Mouse (Mus musculus): Measurements from ENCODE around the gene Tmem231.
A peak's percentile ranks its signal among the peaks of the same experiment; 100 is the strongest.
"Not testable (repeated sequence)": the region's sequence is repeated elsewhere in the genome, so short reads cannot be mapped to it uniquely, and the experiment has no call there.

Gene Tmem231

GRCm38 (mm10) chr8:111947954-111948353, 14.3 kb upstream of the Tmem231 start:
- DNase-seq = peak in 1 of 2 experiments; percentile 52

- DNase-seq = no peak
These were observed 13.5 kb upstream of the Tmem231 start for GRCm38 (mm10) chr8:111947144-111947543.

DNA sequence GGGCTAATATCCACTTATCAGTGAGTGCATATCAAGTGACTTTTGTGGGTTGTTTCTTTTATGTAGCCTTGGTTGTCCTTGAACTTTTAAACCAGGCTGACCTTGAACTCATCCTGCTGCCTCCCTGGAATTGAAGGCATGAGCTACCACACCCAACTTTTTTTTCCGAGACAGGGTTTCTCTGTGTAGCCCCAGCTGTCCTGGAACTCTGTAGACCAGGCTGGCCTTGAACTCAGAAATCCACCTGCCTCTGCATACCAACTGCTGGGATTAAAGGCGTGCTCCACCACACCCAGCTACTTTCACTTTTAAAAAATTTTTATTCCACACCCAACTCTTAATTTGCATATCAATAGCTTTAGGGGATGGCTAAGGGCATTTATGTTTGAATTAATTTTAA, 9.9 kb upstream of the Tmem231 start:
- no peak for DNase-seq

DNA sequence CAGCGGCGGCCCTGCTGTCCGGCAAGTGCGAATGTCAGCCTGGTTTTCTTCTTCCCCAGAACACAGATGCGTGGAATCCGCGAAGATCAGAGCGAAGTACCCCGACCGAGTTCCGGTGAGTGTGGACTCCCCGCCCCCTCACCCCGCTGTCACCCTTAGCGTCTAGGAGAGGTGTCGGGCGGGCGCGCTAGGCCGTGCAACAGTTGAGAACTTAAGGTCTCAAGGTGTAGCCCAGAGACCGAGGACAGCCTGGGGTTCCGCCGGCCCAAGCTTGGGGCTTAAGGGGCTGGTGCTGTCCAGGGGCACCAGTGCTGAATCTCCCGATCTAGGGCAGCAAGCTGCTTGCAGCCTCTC, 7.4 kb upstream of the Tmem231 start:
- DNase-seq = peak in 1 of 2 experiments; percentile 49

- DNase-seq = peak; percentile 98 to 99
These were observed 6.8 kb upstream of the Tmem231 start, which contains the start of gene Gabarapl2 for GRCm38 (mm10) chr8:111940171-111941100. Gene Gabarapl2, plus strand, starts transcription at chr8:111940703.

DNA sequence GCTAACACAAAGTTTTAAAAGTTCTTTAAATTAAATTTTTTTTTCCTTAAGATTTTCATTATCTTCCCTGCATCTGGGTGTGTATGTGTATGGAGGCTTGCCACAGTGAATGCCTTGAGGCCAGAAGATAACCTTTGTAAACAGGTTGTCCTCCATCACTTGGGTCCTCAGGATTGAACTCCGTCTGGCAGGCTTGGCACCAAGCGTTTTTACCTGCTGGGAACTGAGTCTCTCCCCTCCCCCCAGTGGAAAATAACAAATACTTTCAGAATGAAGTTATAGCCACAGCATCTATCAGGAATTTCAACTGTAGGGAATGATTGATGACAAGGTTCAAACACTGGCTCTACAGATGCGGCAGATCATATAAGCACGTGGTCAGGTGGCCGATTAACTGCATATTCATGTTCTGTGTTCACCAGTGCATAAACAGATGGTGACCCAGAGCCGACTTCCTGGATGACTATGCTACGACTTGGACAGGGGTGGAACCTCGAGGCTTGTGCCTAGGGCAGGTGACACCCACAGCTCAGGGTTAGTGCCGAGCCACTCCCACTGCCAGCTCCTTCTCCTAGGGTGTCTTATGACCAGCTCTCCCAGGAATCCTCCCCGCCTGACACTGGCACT, 5.9 kb upstream of the Tmem231 start:
- DNase-seq = peak; percentile 62 to 72

GRCm38 (mm10) chr8:111938076-111938985, 4.7 kb upstream of the Tmem231 start:
- not testable (repeated sequence) for DNase-seq

GRCm38 (mm10) chr8:111937184-111937583, 3.5 kb upstream of the Tmem231 start:
- no peak for DNase-seq

DNA sequence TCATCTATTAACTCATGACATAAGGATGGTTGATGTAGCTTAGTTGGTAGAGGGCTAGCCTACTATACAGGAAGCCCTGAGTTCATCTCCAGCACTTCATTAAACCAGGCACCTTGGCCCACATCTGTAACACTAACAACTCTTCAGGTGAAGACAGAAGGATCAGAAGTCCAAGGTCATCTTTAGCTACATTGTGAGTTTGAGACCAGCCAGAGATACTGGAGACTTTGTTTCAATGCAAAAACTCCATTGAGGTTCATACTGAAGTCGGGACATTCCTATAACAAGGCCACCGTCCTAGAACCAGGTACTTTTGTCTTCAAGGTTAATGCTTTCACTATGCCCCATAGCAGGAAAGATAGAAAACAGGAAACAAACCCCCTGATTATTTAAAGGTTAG, 520 bp upstream of the Tmem231 start:
- DNase-seq = no peak

DNA sequence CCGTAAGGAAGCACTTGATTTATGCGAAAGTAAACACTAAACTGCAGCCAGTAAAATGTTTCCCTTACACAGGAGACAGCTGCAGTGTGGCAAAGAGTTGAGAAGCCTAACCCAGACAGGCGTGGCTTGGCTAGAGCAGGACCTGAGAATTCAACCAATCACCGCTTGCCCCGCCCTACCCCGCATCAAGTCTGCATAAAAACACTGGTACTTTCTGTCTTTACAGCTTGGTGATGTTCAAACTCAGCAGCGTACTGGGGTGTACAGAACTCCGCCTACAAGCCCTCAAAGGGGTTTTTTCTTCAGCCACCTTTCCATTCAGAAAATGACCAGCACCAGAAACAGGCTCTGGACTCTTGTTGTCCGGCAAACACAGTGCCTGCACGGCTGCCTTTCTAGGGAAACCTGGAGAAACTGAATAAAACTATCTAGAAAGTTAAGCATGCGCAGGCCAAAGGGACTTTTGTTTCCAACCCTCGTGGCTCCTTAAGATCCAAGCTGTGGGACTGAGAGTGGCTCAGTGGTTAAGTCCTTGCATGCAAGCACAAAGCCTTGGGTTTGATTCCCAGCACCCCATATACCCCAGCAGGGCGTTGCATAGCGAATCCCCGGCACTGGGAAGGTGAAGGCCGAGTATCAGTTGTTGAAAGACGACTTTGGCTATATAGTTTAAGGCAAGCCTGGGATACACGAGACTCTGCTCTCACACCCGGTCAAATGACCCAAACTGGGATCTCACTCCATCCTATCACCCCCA, 923 bp downstream of the Tmem231 start:
- DNase-seq = peak; percentile 50 to 64

GRCm38 (mm10) chr8:111931721-111932120, 2.0 kb downstream of the Tmem231 start:
- no peak for DNase-seq

- DNase-seq = no peak
These were observed 3.9 kb downstream of the Tmem231 start for GRCm38 (mm10) chr8:111929648-111930344.

DNA sequence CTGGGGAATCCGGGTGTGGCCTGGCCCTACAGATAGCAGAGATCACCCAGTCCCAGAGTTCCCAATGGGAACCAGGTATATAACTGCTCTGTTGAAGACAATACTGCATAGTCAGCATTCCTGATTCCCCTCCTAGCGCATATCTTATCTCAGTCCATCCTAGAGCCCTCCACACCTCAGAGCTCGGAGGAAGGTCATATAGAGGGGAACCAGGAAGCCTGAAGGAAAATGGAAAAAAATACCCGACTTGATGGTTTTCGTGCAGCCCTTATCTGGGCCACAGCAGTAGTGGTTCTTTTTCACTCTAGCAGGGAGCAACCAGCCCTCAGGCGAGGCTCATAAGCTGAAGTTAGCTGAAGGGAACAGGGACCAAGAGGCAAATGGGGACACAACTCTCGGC, 8.7 kb downstream of the Tmem231 start:
- DNase-seq = no peak

DNA sequence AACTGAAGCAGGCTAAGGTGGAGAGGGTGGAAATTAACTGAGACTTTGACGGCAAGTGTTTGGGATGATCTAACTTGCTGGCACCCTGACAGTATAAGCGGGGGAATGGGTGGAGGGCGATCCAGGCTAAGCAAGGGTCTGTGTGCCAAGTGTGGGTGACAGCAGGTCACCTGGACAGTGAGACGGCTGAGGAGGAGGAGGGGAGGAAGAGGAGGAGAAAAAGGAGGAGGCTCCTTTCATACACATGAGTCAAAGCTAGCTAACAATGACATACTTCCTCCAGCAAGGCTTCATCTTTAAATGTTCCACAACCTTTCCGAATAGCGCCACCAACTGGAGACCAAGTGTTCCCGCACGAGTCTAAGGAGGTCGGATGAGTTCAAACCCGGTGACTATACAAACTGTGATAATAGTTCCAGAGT, 10.3 kb downstream of the Tmem231 start:
- peak; percentile 78 to 86 for DNase-seq

- no peak for DNase-seq
These were observed 12.7 kb downstream of the Tmem231 start for GRCm38 (mm10) chr8:111920971-111921370.

DNA sequence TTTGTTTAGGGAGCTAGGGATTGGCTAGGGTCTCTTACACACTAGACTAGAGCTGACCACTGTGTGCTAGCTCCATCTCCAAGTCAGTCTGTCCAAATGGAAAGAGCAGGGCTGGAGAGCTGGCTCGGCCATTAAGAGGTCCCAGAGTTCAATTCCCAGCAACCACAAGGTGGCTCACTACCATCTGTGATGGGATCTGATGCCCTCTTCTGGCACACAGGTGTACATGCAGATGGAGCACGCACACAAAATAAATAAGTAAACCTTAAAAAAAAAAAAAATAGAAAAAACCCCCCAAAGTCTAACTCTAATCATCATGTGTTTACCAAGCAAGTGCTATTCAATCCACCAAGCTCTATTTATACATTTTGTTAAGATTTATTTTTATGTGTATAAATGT, 14.0 kb downstream of the Tmem231 start:
- DNase-seq = no peak

DNA sequence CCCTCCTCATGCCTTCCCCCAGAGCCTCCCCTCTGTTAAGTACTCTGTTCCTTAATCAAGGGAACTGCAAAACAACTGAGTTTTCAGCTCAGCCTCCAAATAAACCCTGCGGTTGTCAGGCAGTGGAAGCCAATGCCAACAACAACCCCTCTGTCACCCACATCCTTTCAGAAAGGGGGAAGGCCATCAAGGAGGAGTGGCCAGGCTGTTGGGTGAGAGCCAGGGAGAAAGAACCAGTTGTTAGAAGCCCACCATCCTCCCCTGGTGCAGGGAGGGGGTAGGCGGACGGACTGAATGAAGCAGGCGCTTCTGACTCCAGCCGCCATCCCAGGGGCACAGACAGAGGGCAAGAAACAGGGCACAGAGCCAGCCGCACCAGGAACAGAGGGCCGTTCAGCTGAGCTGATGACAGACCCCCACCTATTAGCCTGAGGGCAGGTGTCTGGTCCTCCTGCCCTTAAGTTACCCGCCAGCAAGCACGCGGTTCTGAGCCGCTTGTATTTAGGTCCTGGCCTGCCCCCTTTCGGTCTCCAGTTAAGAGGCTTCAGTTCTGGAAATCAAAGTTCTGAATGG, 20.7 kb downstream of the Tmem231 start:
- DNase-seq = peak; percentile 58 to 71

DNA sequence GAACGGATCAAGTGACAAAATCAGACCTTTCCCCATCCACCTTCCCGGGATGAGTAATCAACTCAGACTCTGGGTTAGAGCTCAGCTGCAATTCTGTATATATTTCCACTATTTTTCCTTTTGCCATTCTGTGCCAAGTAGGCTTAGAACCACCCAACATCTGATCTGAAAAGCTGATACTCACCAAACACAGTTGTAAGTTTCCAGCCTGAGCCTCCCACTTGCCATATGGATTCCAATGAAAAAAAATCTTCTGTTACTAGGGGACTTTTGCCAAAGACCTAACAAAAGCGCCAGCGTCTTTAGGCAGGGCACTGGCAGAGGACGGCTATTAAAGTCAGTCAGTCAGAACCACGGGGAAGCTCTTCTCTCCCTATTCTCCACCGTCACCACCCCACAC, 22.1 kb downstream of the Tmem231 start:
- peak in 1 of 2 experiments; percentile 22 for DNase-seq

- peak; percentile 37 to 57 for DNase-seq
These were observed 23.8 kb downstream of the Tmem231 start, which contains the start of gene Chst5 for GRCm38 (mm10) chr8:111909621-111910450. Gene Chst5, minus strand, starts transcription at chr8:111910447.

DNA sequence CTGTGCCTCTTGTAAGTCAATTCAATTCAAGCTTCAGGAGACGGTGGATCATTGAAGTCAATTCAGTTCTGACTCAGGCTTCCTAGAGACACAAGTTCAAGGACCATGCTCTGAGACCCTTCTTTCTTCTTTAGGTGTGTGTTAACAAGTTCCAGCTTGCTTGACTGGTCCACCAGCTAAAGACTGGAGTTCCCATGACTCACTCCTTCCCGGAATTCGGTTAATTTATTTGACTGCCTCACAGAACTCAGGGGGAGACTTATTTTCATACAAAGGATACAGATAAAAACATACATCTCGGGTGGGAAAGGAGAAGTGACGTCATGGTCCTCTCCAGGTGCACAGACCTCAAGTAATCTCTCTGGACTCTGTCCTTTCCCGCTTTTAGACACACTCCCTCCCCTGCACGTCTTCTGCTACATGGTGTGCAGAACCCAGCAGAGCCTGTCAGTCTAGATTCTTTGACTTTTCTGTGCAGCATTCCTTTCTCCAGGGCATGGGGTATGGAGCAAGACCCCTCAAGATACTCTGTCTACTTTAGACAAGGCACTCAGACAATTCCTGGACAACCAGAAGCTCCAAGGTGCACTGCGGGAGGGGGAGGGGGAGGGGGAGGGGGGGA, 28.1 kb downstream of the Tmem231 start:
- DNase-seq = no peak
